Mouse (Mus musculus) T-helper 1 cell (primary cell): ENCODE measurements around the gene Kif5a.
"Not testable (repeated sequence)": the region's sequence is repeated elsewhere in the genome, so short reads cannot be mapped to it uniquely, and the experiment has no call there.

Experiments
- in situ Hi-C: fragments of 300-600 bp; cut with MboI, MseI; formaldehyde crosslinking; loops from one replicate; pipeline ENCODE4 v1.15.1; 2025; ENCODE audit warnings: high pct_unique_total_duplicates

Kif5a gene

GRCm38 (mm10) chr10:127193011-127193410 lies 70.1 kb downstream of the Kif5a start:
- in situ Hi-C loops = no loop called here

- in situ Hi-C loops = not testable (repeated sequence)
Observed at GRCm38 (mm10) chr10:127192057-127192328, 71.2 kb downstream of the Kif5a start.

GRCm38 (mm10) chr10:127191191-127192056 lies 71.7 kb downstream of the Kif5a start:
- in situ Hi-C loops = no loop called here

DNA sequence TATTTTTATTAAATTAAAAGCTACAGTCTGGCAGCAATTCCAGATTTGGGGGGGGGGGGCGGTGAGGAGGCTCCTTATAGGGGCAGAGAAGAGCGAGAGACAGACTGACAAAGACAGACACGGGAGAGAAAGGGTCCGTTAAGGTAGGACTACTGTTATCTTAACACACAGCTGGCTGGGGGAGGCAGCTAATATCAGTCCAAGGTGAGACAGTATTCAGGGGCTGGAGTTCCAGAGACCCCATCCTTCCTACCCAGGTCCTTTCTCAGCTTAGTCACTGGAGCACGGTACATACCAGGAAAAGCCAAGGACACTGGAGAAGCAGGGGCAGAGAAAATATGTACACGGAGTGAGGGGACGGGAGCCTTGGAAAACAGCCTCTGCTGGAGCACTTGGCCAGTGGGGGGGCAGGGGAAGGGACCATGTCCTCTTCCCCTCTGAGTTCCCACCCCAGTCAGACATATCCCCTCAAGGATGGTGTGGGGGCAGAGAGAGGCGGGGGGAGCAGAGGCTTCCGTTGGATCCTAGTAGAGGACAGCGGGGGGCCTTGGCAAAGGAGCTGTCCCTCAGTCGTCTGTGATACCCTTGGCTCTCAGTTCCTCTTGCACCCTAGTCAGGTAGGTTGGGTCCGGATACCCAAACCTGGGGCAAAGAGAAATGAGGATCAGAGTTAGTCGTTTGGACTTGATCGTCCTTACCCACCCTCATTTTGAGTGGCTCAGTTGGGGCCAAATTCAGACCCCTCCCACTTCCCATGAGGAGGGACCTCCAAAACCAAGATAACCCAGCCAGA lies 72.6 kb downstream of the Kif5a start:
- in situ Hi-C loops = no loop called here

- in situ Hi-C loops = no loop called here
Observed at GRCm38 (mm10) chr10:127189651-127190381, 73.3 kb downstream of the Kif5a start, which contains the start of gene Arhgef25. Gene Arhgef25 (minus strand): TSS chr10:127190083.

DNA sequence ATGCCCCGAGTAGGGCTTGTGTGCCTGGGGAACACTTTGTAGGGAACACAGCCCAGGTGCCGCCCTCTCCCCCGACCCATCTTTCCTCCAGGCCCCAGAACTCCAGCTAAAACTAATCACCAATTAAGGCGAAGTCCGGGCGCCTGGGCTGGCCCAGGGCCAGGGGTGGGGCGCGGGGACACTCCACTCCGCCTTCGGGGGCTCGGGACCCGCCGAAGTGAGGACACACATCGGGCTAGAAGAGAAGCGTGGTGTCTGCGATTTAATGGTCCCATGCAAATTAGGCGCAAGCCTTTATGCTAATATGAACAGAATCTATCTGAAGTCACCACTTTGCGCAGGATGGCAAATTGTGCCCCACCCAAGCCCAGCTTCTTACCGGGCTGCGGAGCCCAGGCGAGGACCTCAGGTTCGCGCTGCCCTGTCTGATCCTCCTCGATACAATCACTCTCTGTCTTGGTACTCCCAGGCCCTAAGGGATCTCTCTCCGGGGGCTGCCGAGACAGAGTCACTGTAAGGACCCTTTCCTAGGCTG lies 74.0 kb downstream of the Kif5a start:
- in situ Hi-C loops = no loop called here

DNA sequence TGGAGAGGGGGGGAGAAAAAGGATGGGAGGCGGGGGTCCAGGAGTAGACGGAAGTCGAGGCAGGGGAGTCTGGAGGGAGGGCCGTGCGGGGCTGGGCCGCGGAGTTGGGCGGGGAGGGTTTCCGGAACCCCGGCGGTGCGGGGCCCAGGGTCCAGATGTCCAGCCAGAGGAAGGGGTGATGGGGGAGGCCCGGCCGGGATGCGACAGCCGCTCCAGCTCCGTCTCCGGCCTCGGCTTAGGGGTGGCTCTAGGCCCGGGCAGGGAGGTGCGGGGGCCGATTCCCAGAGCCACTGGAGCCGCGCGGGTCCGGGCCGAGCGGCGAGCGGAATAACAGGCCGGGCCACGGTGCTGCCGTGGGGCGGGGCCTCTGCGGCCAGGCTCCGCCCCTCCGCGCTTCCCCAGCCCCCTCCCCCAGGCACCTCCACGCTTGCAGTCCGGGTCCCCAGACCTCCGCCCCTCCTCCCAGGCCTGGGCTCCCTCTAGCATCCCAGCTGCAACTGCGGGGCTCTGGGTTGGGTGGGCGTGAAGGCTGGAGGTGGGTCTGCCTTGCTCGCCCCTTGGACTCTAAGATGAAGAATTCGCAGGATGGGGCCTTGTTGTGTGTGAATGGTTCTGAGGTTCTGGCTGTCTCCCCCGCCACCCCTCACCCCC lies 74.6 kb downstream of the Kif5a start:
- in situ Hi-C loops = no loop called here

DNA sequence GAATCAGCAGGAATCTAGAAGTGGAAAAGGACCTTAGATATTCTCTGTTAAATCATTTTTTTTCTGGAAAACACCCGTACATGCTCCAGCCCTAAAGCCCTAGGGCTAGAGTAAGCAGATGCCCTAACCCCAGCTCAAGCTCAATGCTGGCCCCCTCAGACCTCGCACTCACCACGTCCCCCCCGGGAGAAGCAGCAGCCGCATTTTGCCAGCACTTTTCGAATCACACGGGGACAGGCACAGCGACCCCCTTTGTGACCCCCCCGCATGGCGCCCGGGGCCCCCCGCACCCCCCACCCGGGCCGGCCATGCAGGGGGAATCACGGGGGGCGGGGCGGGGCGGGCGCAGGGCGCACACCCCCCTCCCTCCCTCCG lies 75.1 kb downstream of the Kif5a start:
- in situ Hi-C loops = no loop called here

DNA sequence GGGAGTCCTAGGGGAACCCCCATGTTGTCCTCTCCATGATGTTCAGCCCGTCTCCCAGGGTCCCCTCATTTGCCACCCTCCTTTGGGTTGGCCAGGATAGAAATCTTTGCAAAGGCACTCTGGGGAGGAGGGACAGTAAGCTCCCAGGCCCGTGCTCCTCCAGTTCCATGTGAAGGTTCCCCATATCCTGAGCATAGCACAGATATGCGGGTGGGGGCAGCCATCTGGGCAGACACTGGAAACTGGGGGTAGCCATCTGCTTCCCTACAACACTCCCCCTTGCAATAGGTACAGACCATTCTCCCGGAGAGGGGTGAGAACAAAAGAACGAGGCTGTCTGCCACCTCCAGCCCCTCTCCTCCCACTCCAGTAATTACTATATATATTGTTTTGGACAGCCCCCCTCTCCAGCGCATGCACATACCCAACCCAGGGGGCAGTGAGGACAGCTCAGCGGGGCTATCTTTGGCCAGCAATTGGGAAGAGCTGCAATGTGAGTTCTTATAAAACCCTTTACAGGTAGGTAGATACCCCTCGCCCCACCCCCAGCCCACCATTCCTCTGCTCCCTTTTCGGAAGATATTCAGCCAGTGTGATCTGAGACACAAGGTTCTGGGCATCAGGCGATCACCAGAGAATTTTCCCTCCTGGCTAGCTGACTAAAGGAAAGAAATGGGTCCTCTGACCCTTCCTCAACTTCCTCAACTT lies 75.6 kb downstream of the Kif5a start:
- in situ Hi-C loops = no loop called here

- in situ Hi-C loops = no loop called here
Observed at GRCm38 (mm10) chr10:127186451-127186850, 76.7 kb downstream of the Kif5a start.

DNA sequence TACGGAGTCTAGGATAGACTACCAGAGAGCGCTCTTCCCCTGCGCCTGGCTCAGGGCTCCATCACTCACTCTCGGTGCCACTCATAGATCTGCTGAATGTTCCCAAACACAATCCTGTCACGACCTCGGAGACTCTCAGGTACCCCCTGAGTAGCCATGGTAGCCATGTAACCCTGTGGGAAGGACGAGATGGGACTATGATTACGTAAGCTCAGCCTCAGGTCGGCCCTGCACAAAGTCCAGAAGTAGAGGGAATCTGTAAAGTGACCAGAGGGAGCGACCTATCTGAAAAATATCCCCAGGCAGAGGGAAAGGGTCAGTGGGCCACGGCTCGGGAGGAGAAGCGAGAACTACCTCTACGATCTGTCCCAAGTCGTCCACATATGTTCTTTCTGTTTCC lies 77.6 kb downstream of the Kif5a start:
- in situ Hi-C loops = no loop called here

DNA sequence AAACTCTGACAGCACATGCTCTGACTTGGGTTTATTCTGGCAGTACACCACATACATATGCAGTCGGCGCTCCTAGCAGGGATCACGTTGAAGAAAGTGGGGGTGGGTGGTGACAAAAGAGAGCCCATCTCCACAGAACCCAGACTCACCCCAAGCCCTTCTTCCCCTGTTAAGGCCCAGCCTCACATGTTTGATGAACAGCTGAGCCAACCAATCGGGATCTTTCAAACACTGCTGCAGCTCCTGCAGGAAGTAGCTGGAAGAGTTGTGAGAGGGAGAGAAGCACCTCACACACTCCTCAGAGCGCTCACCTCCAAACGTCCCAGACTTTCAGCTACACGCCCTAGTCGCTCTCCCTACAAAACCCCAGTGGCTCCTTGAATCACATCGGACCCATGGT lies 78.0 kb downstream of the Kif5a start:
- in situ Hi-C loops = no loop called here

DNA sequence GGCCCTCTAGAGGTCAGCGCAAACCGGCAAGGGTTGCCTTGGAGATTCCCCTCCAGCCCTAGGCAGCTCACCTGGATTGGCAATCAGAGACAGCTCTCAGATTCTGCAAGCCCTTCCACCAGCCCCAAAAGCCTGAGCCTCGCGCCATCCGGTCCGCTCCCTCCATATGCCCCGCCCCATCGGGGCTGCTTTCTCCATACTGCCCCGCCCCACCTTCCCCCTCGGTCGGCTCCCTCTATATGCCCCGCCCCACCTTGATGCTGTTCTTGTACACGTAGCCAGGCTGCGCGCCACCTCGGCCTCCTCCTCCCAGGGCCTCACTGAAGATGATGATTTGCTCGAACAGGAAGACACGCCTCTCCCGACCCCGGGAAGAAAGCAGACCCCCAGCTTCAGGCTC lies 79.4 kb downstream of the Kif5a start:
- in situ Hi-C loops = no loop called here

DNA sequence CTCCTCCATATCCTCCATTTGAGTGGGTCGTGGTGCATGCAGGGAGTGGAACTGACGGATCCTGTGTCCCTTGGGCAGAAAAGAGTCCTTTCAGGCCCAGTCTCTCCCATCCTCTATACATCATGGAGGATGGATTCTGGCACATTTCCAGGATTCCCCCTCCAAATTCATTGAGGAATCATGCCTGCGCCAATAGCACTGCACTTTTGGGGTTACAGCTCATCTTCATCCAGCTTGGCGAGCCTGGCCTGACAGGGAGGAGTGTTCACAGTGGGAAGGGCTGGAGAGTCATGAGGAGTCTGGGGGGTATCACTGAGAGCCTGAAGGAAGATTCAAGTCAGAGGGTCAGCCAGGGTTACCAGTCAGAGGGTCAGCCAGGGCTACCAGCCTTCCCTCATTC lies 80.5 kb downstream of the Kif5a start:
- in situ Hi-C loops = no loop called here

DNA sequence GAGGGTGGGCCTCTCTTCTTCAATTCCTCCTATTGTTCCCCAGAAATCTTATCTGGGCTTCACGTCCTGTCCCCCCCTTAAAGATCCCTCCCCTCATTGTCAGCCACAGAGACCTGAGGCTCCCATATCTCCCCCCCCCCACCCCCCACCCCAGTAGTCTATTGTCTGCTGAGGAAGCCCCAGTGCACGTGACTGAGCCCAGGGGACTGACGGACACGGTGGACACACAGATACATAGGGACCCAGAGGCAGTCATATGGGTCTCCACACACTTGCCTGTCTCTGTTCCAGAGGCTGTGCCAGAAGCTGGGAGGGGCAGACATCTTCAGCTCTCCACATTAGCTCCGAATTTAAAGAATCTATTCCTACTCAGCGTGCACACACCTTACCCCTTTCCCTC lies 81.6 kb downstream of the Kif5a start:
- in situ Hi-C loops = no loop called here

- in situ Hi-C loops = no loop called here
Observed at GRCm38 (mm10) chr10:127180695-127181047, 82.5 kb downstream of the Kif5a start.

GRCm38 (mm10) chr10:127179871-127180694 lies 83.1 kb downstream of the Kif5a start, which contains the start of gene Slc26a10:
Gene Slc26a10 (minus strand): TSS chr10:127180645.
- in situ Hi-C loops = loop anchor here (5.0 kb wide), 1 partner anchor 103 kb away; the partner anchor contains the start of gene Agap2

DNA sequence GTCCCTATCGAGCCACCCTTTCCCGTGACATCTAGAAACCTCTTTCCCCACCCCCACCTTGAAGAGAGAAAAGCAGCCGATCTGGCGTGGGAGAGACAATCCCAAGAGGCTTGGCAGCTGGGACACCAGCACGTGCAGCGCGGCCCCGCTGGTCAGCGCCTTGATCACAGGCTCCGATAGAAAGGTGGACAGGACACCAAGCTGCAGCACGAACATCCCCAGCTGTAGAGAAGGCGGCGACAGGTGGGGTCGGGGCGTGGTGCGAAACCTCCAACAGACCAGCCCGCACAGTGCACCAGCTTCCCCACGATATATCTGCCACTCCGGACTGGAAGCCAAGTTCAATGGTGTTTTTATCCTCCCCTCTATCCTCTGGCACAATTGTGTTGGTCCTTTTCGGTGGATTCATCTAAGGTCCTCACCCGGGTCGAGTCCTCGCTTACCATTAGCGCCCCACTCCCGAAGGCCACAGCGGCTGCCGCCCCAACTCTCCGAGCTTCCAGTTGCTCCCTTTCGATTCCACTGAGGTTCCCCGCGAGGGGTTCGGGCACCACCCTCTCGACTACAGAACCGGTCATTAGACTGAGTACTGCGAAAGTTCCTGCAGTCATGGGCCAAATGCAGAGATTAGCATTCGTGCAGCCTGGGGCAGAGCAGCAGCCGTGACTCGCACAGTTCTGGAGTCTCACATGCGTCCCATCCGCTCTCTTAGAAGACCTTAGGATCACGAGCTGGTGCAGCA lies 84.7 kb downstream of the Kif5a start:
- in situ Hi-C loops = loop anchor here (5.0 kb wide), 1 partner anchor 101 kb away; the partner anchor contains the start of gene Agap2

- in situ Hi-C loops = loop anchor here (5.0 kb wide), 1 partner anchor 100 kb away; the partner anchor contains the start of gene Agap2
Observed at GRCm38 (mm10) chr10:127177719-127178118, 85.4 kb downstream of the Kif5a start.
